Mouse (Mus musculus) ES-Bruce4 (cell line): ENCODE measurements at regions not wholly inside any gene's neighbourhood (a gene's known extent, or its start where the extent isn't known, plus 50 kb on each side); places are given as distances from the start of the nearest gene placed in this dataset.
"Not testable (repeated sequence)": the region's sequence is repeated elsewhere in the genome, so short reads cannot be mapped to it uniquely, and the experiment has no call there.

ENCODE experiments used
- H3K27ac ChIP-seq: 2 replicates; pipeline ENCODE4 v1.5.1; 2012; ENCODE audit warnings: low read length, inconsistent platforms; ENCODE audit not compliant: insufficient read depth
- H3K27me3 ChIP-seq: 2 replicates; pipeline ENCODE4 v1.6.1; 2012; ENCODE audit warnings: mild to moderate bottlenecking, low read length, inconsistent platforms; ENCODE audit not compliant: control insufficient read depth, poor library complexity, insufficient read depth, severe bottlenecking
- H3K36me3 ChIP-seq: 2 replicates; pipeline ENCODE4 v1.6.1; 2012; ENCODE audit warnings: inconsistent platforms, mild to moderate bottlenecking, low read length, moderate library complexity; ENCODE audit not compliant: control insufficient read depth, poor library complexity, insufficient read depth, severe bottlenecking
- H3K4me1 ChIP-seq: one replicate; pipeline ENCODE4 v1.8.1; 2011; ENCODE audit warnings: low read length; ENCODE audit not compliant: control insufficient read depth, insufficient read depth
- H3K4me3 ChIP-seq: 2 replicates; pipeline ENCODE4 v1.5.1; 2011; ENCODE audit warnings: low read depth, mild to moderate bottlenecking, low read length
- H3K9ac ChIP-seq: 2 replicates; pipeline ENCODE4 v1.6.1; 2012; ENCODE audit warnings: low read depth, mild to moderate bottlenecking, inconsistent platforms; ENCODE audit not compliant: poor library complexity, severe bottlenecking
- H3K9me3 ChIP-seq: replicated peaks from 2 replicates; pipeline ENCODE4 v1.6.1; 2012; ENCODE audit warnings: mild to moderate bottlenecking, low read length, inconsistent platforms; ENCODE audit not compliant: control insufficient read depth, poor library complexity, insufficient read depth, severe bottlenecking
- CTCF ChIP-seq: IDR thresholded peaks from one replicate; pipeline ENCODE4 v1.8.1; 2011; ENCODE audit warnings: low read depth, low read length
- EP300 ChIP-seq: IDR thresholded peaks from 2 replicates; pipeline ENCODE4 v1.6.1; 2011; ENCODE audit warnings: low read depth, low read length; ENCODE audit not compliant: insufficient read depth
- POLR2A ChIP-seq: IDR thresholded peaks from one replicate; pipeline ENCODE4 v1.8.1; 2011; ENCODE audit warnings: low read length; ENCODE audit not compliant: insufficient read depth

DNA sequence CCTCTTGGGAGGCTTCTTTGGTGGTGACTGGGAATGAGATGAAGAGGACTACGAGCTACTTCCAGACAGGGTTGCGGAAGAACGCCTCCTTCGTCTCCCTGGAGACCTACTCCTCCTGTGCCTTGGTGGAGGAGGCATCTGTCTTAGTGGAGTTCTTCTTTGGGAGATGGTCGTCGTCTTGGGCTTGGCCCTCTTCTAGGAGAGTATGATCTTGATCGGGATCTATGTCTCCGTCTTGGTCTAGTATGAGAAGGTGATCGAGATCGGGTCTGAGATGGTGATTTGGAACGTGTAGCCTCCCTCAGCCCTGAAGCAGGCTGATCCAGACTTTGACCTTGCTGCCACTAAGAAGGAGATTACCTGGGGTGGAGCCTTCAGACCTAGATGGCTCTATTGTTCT is 276.3 kb downstream of the 1810013L24Rik start:
- TF ChIP-seq CTCF: no peak
- TF ChIP-seq EP300: no peak
- TF ChIP-seq POLR2A: no peak
- Histone ChIP-seq H3K27ac (no peak overlapping the region), H3K27me3 (0 out of 2 replicates have a peak, but pooled peaks cover 2% of the 10 kb centered on the region), H3K9ac (no peak overlapping the region), H3K9me3 (peaks cover 34% of the 10 kb centered on the region), H3K36me3 (no peaks in the 10 kb centered on the region), H3K4me3 (no peak overlapping the region), H3K4me1 (no peaks in the 10 kb centered on the region)

DNA sequence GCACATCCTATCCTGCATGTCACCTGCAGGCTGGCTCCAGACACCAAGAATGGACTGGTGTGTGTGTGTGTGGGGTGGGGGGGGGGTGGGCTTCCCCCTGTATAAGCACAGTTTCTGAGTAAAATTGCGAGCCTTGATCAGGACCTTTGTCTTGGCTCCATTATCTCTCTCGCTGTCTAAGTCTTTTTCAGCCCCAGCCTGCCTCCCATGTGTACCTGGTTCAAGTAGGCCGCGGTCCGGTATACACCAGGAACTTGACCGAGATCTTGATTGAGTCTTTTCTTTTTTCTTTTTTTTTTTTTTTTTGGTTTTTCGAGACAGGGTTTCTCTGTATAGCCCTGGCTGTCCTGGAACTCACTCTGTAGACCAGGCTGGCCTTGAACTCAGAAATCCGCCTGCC is 276.8 kb downstream of the 1810013L24Rik start:
- H3K9me3 ChIP-seq: peaks cover 34% of the 10 kb centered on the region

DNA sequence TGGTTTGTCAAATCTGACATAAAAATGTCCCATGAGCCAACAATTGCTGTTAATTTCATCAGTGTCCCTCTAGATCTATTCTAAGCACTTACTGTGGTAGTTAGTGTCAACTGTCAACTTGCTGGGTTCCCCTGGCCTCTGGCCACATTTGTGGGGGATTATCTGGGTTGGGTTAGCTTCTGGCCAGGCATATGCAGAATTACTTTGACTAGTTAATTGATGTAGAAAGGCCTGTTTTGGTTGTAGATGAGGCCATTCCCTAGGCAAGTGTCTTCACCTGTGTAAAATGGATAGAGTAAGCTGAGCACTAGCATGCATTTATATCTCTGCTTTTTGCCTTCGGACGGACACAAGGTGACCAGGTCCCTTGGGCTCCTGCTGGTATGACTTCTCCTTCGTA is 283.9 kb downstream of the 1810013L24Rik start:
- TF ChIP-seq CTCF (no peak), EP300 (no peak)

More for the DNA sequence above, 276.8 kb downstream of the 1810013L24Rik start:
- not testable (repeated sequence) for H3K36me3 ChIP-seq, H3K27me3 ChIP-seq, H3K9ac ChIP-seq, H3K4me3 ChIP-seq, H3K4me1 ChIP-seq, H3K27ac ChIP-seq

DNA sequence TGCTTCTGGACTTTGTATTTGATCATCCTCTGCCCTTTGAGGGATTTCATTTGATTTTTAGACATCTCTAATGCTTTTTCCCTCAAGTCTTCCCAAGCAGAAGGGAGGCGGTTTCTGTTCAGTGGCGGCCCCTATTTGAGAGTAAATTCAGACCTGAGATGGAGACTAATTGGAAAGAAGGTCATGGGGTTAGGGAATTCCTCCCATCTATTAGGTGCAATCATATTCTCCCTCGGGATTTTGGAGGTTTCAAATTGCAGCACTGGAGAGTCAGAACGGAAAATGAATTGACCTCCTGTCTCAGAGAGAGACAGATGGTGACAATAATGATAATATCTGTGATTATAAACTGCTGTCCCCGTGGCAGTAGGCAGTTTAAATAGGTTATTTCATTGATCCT is 285.6 kb downstream of the 1810013L24Rik start:
- H3K27me3 ChIP-seq: no peaks in the 10 kb centered on the region
- TF ChIP-seq CTCF (no peak), EP300 (no peak), POLR2A (no peak)
- no peaks in the 10 kb centered on the region for H3K36me3 ChIP-seq
- no peak overlapping the region for H3K4me3 ChIP-seq
- no peaks in the 10 kb centered on the region for H3K4me1 ChIP-seq
- H3K27ac ChIP-seq: no peak overlapping the region
- H3K9me3 ChIP-seq: no peaks in the 10 kb centered on the region
- H3K9ac ChIP-seq: no peak overlapping the region

More for the DNA sequence above, 283.9 kb downstream of the 1810013L24Rik start:
- no peaks in the 10 kb centered on the region for H3K27me3 ChIP-seq
- no peak overlapping the region for H3K9ac ChIP-seq
- H3K9me3 ChIP-seq: peaks cover 3% of the 10 kb centered on the region
- H3K4me3 ChIP-seq: no peak overlapping the region
- H3K27ac ChIP-seq: no peak overlapping the region
- H3K36me3 ChIP-seq: no peaks in the 10 kb centered on the region
- no peaks in the 10 kb centered on the region for H3K4me1 ChIP-seq

DNA sequence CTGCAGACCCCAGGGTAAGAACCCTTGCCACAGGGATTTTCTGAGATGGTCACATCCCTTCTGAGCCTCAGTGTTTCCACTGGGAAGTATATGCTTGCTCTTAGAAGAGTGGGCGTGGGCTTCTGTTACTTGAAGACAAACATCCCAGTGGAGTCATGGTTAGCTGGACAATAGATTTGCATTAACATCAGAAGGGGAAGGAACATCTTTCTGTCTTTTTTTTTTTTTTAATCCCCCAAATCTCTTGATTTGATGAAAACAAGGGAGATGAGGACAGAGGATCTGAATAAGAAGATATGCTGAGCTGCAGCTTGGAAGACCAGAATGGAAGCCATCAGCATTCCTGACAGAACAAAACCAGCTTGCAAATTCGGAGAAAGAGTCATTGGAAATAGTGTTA is 291.7 kb downstream of the 1810013L24Rik start:
- no peaks in the 10 kb centered on the region for H3K9me3 ChIP-seq
- H3K9ac ChIP-seq: no peak overlapping the region
- no peaks in the 10 kb centered on the region for H3K4me1 ChIP-seq
- TF ChIP-seq EP300 (no peak), POLR2A (no peak), CTCF (no peak)
- no peaks in the 10 kb centered on the region for H3K36me3 ChIP-seq
- no peak overlapping the region for H3K27ac ChIP-seq
- no peak overlapping the region for H3K4me3 ChIP-seq
- no peaks in the 10 kb centered on the region for H3K27me3 ChIP-seq

DNA sequence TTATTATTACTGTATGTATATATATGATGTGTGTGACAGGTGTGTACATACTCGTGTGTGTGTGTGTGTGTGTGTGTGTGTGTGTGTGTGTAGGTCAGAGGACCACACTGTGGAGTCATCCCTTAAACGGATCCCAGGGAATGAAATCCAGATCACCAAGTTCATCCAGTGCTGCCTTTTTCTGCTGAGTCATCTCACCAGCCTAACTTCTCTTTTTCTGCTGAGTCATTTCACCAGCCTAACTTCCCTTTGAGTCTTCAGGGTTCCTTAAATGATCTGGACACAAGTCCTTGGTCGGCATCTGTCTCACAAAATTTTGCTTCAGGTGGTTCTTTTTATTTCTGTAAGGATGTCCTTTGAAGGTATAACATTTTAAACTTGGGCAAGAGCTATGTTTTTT is 302.2 kb downstream of the 1810013L24Rik start:
- H3K36me3 ChIP-seq: no peaks in the 10 kb centered on the region
- no peak overlapping the region for H3K9ac ChIP-seq
- no peaks in the 10 kb centered on the region for H3K27me3 ChIP-seq
- peaks cover 28% of the 10 kb centered on the region for H3K9me3 ChIP-seq
- H3K27ac ChIP-seq: peak overlapping the region; percentile 74
- H3K4me1 ChIP-seq: no peaks in the 10 kb centered on the region
- no peak for TF ChIP-seq CTCF
- TF ChIP-seq POLR2A: no peak
- no peak for TF ChIP-seq EP300
- H3K4me3 ChIP-seq: no peak overlapping the region

DNA sequence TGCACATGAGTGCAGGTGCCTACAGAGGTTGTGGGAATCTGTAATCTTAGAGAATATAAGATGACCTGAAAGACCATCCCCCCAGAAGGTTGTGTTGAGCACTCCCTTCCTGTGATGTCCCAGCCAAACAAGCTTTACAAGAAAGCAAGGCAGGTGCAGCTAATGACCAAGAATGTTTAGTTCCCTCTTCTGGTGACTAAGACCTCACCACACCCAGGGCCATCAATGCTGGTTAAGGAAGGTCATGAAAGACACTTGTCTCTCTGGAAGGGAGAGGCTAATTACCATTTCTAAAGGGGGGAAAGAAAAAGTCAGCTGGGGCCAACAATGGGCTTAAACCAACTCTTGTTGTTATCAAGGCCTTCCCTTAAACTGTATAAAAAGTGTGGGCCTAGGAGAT is 302.9 kb downstream of the 1810013L24Rik start:
- TF ChIP-seq CTCF (no peak), POLR2A (no peak), EP300 (no peak)
- peak overlapping the region; percentile 84 for H3K27ac ChIP-seq
- no peaks in the 10 kb centered on the region for H3K36me3 ChIP-seq
- H3K9me3 ChIP-seq: peaks cover 28% of the 10 kb centered on the region
- H3K9ac ChIP-seq: no peak overlapping the region
- no peaks in the 10 kb centered on the region for H3K4me1 ChIP-seq
- H3K27me3 ChIP-seq: no peaks in the 10 kb centered on the region
- no peak overlapping the region for H3K4me3 ChIP-seq
